Mouse (Mus musculus): ENCODE results near the gene Hipk4.

Gene Hipk4

DNA sequence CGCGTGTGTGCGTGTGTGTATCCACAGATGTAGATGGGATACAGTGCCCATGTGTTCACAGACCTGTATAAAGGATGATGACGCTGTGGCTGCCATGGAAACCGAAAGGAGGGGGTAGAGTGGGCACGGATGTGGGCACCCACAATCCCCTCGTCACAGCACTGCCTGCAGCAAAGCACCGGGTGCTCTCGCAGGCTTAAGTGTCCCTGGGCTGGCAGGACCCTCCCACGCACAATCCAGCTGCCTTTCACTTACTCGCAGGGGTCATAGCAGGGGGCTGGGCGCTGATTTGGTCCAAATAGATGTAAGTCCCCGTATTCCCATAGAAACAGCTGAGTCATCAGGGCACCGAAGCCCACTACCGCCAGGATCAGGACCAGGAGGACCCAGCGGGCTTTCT, 18.4 kb downstream of the Hipk4 start:
- no peak for DNase-seq

- no peak for DNase-seq
Observed at GRCm38 (mm10) chr7:27541922-27542321, 18.9 kb downstream of the Hipk4 start.

DNA sequence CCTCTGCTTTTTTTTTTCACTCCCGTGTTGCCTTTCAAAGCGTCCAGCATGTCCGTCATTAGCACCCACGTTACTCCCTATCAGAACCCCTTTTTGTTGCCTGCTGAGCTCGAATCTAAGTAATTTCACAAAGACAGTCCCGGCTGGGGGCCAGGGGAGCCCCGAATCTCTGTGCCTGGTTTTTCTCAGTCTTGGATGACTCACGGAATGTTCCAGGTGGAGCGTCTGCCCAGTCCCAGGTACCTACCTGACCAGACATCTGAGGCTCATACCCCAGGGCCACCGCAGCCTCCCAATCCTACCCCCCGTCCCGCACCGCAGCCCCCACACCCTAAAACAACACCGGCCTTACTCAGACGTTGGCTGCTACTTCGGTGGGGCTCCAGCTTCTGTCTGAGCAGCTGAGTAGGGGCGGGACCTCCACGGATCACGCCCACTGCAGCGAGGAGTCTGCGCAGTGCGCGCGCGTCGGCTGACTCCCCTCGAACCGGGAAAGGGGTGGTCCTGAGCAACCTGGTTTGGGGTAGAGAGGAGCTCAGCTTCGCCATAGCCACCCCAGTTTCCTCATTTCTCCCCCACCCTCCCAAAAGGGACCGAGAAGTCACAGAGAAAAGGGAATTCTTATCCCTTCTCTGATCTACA, 19.4 kb downstream of the Hipk4 start:
- peak; percentile 90 for DNase-seq

- DNase-seq = no peak
Observed at GRCm38 (mm10) chr7:27543065-27543464, 20.0 kb downstream of the Hipk4 start.

GRCm38 (mm10) chr7:27543851-27544250, 20.8 kb downstream of the Hipk4 start:
- DNase-seq = no peak

DNA sequence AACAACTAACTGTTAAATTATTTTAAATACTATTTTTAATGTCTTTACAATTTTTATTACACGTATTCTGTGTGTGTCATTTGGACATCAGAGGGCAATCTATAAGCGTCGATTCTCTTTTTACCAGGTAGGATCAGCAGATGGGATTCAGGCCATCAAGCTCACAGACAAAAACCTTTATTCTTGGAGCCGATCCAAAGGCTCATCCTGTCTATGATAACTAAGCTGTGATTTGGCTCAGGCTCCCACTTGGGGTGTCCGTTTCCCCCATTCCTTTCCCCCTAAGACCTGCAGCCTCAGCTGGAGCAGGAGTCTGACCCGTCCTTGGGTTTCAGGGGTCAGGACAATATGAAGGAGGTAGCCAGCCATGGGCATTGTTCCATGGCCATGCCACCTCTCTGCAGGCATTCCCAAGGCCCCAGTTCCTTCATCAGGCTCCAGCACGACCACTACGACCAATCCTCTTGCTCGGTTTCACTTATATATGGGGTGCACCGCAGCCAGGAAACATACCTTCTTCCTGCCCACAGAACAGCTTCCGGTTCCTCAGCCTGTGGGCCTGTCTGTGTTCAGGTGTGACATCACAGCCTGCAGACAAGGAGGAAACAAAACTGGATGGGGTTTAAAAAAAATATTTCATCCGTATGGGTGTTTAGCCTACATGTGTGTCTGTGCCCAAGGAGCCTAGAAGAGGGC, 21.8 kb downstream of the Hipk4 start:
- DNase-seq = no peak

DNA sequence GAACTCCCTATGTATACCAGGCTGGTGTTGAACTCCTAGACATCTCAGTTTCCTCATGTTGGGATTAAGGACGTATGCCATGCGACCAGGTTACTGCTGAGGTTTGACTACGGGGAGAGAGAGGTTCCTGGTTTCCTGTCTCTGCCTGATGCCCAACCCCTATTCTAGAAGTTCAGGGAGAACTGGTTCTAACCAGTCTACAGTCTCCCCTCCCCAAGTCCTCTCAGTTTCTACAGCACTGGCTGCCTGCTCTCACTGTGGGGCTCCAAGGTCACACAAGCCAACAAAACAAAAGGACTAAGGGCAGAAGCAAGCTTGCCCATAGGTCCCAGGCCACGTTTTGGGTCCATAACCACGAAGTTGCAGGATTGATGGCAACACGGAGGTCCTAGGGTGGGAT, 26.5 kb downstream of the Hipk4 start:
- DNase-seq = no peak

GRCm38 (mm10) chr7:27552070-27552469, 29.0 kb downstream of the Hipk4 start:
- DNase-seq = no peak

DNA sequence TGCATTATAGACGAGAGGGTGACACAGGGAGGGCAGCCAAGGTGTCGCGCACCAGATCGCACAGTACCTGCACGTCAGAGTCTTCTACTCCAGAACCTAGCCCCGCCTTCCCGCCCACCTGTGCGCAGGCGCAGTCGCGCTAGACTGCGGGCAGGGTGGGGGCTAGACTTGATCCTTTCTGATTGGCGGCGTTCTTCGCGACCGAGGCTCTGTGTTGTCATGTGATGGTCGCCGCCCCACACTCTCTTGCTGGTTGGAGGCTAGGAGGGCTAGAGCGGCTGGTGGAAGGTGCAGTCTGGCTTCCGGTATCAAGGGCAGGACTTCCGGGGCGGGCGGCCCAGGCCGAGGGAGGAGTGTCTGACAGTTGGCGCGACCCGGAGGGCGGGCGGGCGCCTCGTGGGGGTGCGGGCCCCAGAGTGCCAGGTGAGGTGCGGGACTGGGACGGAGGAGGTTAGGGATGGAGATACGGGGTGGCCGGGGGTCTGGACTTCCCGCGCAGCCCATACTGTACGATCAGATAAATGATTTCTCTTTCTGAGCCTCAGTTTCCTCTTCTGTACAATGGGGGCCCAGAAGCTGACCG, 30.0 kb downstream of the Hipk4 start, which contains the start of the genes Pld3 and 2310022A10Rik:
TSS of gene Pld3 (minus strand) at position 288 of the 583 bp plus-strand sequence.
TSS of gene 2310022A10Rik (plus strand) at position 303 of the 583 bp plus-strand sequence.
- DNase-seq = peak; percentile 96

DNA sequence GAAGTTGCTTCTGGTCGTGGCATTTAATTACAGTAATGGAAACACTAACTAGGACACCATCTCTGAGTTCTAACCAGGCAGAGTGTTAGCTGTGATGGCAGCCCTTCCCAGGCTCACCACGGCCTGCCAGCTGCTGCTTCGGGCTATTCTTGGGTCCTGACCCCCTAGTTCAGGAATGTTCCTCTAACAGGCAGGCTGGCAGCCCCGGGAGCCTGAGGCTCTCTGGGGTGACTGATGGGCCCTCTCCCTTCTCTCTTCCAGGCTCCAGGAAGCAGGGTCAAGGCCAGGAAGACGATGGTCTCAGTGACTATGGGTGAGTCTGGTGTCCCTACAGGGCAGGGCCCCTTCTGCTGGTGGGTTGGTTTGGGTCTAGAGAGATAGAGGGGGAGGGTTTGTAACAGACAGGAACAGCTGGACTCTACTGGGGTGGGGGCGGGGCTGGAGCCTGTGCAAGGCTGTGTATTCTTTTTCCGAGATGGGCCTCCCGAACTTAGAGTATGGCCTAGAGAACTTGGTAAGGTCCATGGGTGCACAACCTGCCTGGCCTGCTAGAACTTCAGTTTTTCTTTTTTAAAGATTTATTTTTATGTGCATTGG, 37.3 kb downstream of the Hipk4 start:
- no peak for DNase-seq

DNA sequence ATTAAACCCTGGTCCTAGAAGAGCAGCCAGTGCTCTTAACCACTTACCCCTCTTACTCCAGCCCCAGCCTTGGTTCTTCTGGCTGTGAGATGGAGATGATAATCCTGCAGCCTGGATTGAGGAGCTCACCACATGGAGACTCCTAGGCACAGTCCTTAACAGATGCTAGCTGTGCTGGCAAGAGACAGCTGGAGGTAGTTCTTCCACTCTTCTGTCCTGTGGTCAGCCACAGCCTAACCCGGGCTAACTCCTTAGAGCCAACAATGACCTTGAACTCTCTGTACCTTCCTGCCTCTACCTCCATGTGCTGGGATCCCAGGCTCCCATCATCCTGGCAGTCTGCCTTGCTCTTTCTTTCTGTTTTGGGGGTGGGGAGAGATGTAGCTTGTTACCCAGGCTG, 37.9 kb downstream of the Hipk4 start:
- no peak for DNase-seq

DNA sequence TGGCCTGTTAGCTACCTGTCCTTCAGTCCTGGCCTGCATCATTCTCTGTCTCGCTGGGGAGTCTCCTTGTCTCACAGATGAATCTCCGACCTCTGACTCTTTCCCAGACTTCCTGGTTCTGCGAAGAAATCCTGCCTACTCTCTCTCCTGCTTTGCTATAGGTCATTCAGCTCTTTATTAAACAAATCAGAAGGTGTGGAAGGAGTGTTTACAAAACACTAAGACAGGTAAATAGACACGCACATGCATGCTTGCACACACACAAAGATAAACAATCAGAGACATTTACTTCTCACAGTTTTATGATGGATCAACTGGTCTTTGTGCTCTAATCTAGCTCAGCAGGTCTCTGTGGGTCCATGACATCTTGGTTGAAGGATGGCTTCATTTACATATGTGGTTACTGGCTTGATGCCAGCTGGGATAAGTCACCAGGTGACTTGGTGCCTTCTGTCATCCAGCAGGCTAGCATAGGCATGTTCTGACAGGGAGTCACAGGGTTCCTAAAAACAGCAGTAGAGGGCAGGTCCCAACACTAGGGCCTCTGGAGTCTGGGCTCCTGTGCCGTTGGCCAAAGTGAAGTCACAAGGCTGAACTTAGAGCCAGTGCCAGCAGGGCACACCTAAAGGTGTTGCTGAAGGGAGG, 46.6 kb downstream of the Hipk4 start:
- DNase-seq = no peak

DNA sequence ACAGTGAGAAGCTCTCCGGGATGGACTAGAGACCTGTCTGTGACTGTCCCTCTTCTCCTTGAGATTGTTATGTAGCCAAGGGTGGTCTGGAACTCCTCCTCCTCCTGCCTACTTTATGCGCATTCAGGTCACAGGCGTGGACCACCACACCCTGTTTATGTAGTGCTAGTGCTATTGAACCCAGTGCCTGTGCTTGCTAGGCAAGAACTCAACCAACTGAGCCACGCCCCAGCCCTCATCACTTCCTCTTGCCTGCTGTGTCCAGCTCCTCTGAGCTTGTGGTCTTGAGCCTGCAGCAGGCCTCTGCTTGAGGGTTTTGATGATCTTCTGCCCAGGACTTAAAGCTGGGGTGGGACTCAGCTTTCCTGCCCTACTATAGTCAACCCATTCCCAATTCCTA, 49.1 kb downstream of the Hipk4 start:
- DNase-seq = no peak

- no peak for DNase-seq
Observed at GRCm38 (mm10) chr7:27574124-27574880, 51.2 kb downstream of the Hipk4 start.

DNA sequence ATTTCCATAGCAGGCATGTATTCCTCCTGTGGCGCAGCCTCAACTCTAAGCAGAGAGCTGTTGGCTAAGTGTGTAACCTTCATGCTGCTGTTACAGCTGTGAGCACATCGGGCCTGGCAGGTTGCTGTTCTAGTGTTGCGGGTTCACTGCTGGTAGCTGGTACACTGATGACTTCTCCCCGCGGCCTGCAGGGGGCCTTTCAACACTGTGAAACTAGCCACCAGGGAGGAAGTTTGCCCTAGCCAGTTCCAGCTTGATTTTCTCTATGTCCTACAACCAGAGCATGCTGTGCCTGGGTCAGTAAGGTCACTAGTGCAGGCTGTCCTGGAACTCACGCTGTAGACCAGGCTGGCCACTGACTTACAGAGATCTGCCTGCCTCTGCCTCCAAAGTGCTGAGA, 53.8 kb downstream of the Hipk4 start:
- peak; percentile 54 for DNase-seq

- no peak for DNase-seq
Observed at GRCm38 (mm10) chr7:27577589-27577988, 54.5 kb downstream of the Hipk4 start.

- no peak for DNase-seq
Observed at GRCm38 (mm10) chr7:27578465-27578864, 55.4 kb downstream of the Hipk4 start.

GRCm38 (mm10) chr7:27580380-27581174, 57.5 kb downstream of the Hipk4 start:
- DNase-seq = no peak
